In the genomic region with DNA sequence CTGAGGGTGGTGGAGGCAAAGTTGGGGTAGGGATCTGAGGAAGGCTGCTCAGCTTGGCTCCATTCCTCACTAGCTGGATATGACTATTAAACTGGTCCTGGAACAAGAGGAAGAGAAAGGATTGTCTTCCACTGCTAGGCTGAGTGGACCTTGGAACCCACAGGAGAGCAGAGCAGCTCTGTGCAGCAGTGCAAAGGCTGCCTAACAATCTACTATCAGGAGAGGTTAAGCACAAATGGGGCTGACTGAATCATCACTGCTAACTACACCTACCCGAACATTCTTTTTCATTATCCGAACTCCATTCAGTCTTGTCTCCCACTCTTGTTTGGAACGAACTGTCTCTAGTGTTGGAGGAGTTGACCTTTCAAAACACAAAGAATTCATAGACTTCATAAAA, we compare ENCODE assay signal across 25 mouse cellular contexts. TPM values are rescaled to one million over a fixed set of nuclear protein-coding genes. Genes with fewer than 3 reads are reported as not detected.
DNase-seq lines count a peak whose midpoint lies in the region; ATAC-seq and TF ChIP-seq lines count a peak whose summit lies in the region.
"Had no signal": no experiment of that assay in that cellular context is flagged by ENCODE, and none has a peak within 500 bp of the region (broad histone marks: within the 10 kb centered on the region; RNA-seq: fewer than 3 reads in every experiment).

No protein-coding gene starts in this region.

- peaks cover 18% of the 10 kb centered on the region for H3K36me3 ChIP-seq in liver, embryonic 16.5 days (ENCODE audit: control insufficient read depth, insufficient read depth)
- peaks cover 94% of the 10 kb centered on the region for H3K36me3 ChIP-seq in liver, embryonic 12.5 days
- peaks cover 23% of the 10 kb centered on the region for H3K36me3 ChIP-seq in midbrain, embryonic 11.5 days (ENCODE audit: control insufficient read depth, insufficient read depth, low read length)
- peaks cover 58% of the 10 kb centered on the region for H3K36me3 ChIP-seq in midbrain, embryonic 15.5 days (replicated peaks)
- peaks cover 69% of the 10 kb centered on the region for H3K36me3 ChIP-seq in intestine, postnatal 0 days (ENCODE audit: control insufficient read depth, insufficient read depth)

- H3K27me3 ChIP-seq in liver, embryonic 16.5 days (ENCODE audit: control insufficient read depth, insufficient read depth, low read depth, low read length) = no peaks in the 10 kb centered on the region
- no peaks in the 10 kb centered on the region for H3K27me3 ChIP-seq in liver, embryonic 12.5 days (replicated peaks)
- H3K27me3 ChIP-seq in midbrain, embryonic 11.5 days (ENCODE audit: control insufficient read depth, insufficient read depth, low read length) = no peaks in the 10 kb centered on the region
- no peaks in the 10 kb centered on the region for H3K27me3 ChIP-seq in midbrain, embryonic 15.5 days (replicated peaks)
- H3K27me3 ChIP-seq in intestine, postnatal 0 days (replicated peaks; ENCODE audit: control insufficient read depth, insufficient read depth, low read length) = no peaks in the 10 kb centered on the region
- H3K27me3 ChIP-seq: CH12.LX; embryonic facial prominence, embryonic 12.5 days; Patski had no signal

- 74% methylated on average over 3 of the region's 3 CpGs for WGBS in liver, embryonic 16.5 days (ENCODE audit: insufficient replicate concordance)
- 80% methylated on average over 3 of the region's 3 CpGs for WGBS in liver, embryonic 12.5 days (ENCODE audit: insufficient replicate concordance)
- 97% methylated on average over 3 of the region's 3 CpGs for WGBS in midbrain, embryonic 11.5 days
- WGBS in midbrain, embryonic 15.5 days = 95% methylated on average over 3 of the region's 3 CpGs
- WGBS in intestine, postnatal 0 days = 74% methylated on average over 3 of the region's 3 CpGs

- no peaks in the 10 kb centered on the region; the same call in none of the 2 replicates for H3K4me1 ChIP-seq in liver, embryonic 16.5 days (ENCODE audit: control insufficient read depth, low read depth, low read length)
- H3K4me1 ChIP-seq in liver, embryonic 12.5 days = no peaks in the 10 kb centered on the region
- no peaks in the 10 kb centered on the region for H3K4me1 ChIP-seq in midbrain, embryonic 11.5 days (ENCODE audit: control insufficient read depth, insufficient read depth, low read length)
- no peaks in the 10 kb centered on the region for H3K4me1 ChIP-seq in midbrain, embryonic 15.5 days
- no peaks in the 10 kb centered on the region for H3K4me1 ChIP-seq in intestine, postnatal 0 days (replicated peaks; ENCODE audit: control insufficient read depth, insufficient read depth, low read length)
- H3K4me1 ChIP-seq: embryonic facial prominence, embryonic 10.5 days; embryonic facial prominence, embryonic 12.5 days had no signal

- peak; percentile 35; the same call in 1 of the 2 replicates for ATAC-seq in liver, embryonic 16.5 days (ENCODE audit: low read depth)
- no peak for ATAC-seq in liver, embryonic 12.5 days
- no peak for ATAC-seq in midbrain, embryonic 11.5 days (ENCODE audit: low FRiP score)
- no peak for ATAC-seq in midbrain, embryonic 15.5 days (replicated peaks)
- peak; percentile 59 for ATAC-seq in intestine, postnatal 0 days
- ATAC-seq: activated CD4-positive, CD25-positive, alpha-beta regulatory T cell, adult 4 months; CD4-positive, CD25-positive, alpha-beta regulatory T cell, adult 4 months; forebrain, embryonic 14.5 days; Patski had no signal

- DNase-seq in midbrain, embryonic 11.5 days (ENCODE audit: low spot score, missing footprints) = peak; percentile 59
- DNase-seq in yolk sac, embryonic 10.5 days (ENCODE audit: low spot score) = peak; percentile 43
- DNase-seq in right cerebral cortex, adult 2 months (ENCODE audit: low spot score in 2 of 2) = no peak
- no peak for DNase-seq in heart, adult 11 months
- DNase-seq: adrenal gland, adult 8-10 months; adrenal gland, postnatal 14 days; adrenal gland, postnatal 36 days; B cell, adult 2 months; cerebellum, adult 11-12 months; cerebellum, adult 2 months; cerebellum, adult 9-10 months; cerebellum, postnatal 10 days; cerebellum, postnatal 25 days had no signal

- TF ChIP-seq CTCF in intestine, postnatal 0 days (IDR thresholded peaks at IDR 0.05; ENCODE audit: low read depth) = no peak

- no peak overlapping the region for H3K9ac ChIP-seq in liver, embryonic 16.5 days (ENCODE audit: low read depth, low read length)
- no peak overlapping the region for H3K9ac ChIP-seq in liver, embryonic 12.5 days
- H3K9ac ChIP-seq in midbrain, embryonic 11.5 days (ENCODE audit: low read length) = no peak overlapping the region
- H3K9ac ChIP-seq in midbrain, embryonic 15.5 days = no peak overlapping the region
- H3K9ac ChIP-seq in intestine, postnatal 0 days (ENCODE audit: low read depth, low read length) = no peak overlapping the region
- H3K9ac ChIP-seq: embryonic facial prominence, embryonic 12.5 days had no signal

- H3K4me2 ChIP-seq in liver, embryonic 16.5 days (ENCODE audit: low read depth, low read length) = no peak overlapping the region
- H3K4me2 ChIP-seq in liver, embryonic 12.5 days = no peak overlapping the region
- no peak overlapping the region for H3K4me2 ChIP-seq in midbrain, embryonic 11.5 days
- H3K4me2 ChIP-seq in midbrain, embryonic 15.5 days = no peak overlapping the region
- no peak overlapping the region for H3K4me2 ChIP-seq in intestine, postnatal 0 days (replicated peaks; ENCODE audit: low read depth)
- H3K4me2 ChIP-seq: embryonic facial prominence, embryonic 12.5 days had no signal

- no peaks in the 10 kb centered on the region for H3K9me3 ChIP-seq in liver, embryonic 16.5 days (replicated peaks; ENCODE audit: control insufficient read depth, low read length)
- no peaks in the 10 kb centered on the region for H3K9me3 ChIP-seq in liver, embryonic 12.5 days (replicated peaks)
- no peaks in the 10 kb centered on the region for H3K9me3 ChIP-seq in midbrain, embryonic 11.5 days (ENCODE audit: control insufficient read depth, low read length)
- H3K9me3 ChIP-seq in midbrain, embryonic 15.5 days = no peaks in the 10 kb centered on the region
- H3K9me3 ChIP-seq in intestine, postnatal 0 days (ENCODE audit: control insufficient read depth) = no peaks in the 10 kb centered on the region
- H3K9me3 ChIP-seq: embryonic facial prominence, embryonic 10.5 days; embryonic facial prominence, embryonic 12.5 days; G1E had no signal

- no peak overlapping the region for H3K27ac ChIP-seq in liver, embryonic 16.5 days (ENCODE audit: low read length)
- H3K27ac ChIP-seq in liver, embryonic 12.5 days = no peak overlapping the region
- H3K27ac ChIP-seq in midbrain, embryonic 11.5 days (ENCODE audit: low read depth, low read length) = no peak overlapping the region
- H3K27ac ChIP-seq in midbrain, embryonic 15.5 days = no peak overlapping the region
- no peak overlapping the region; the same call in none of the 2 replicates for H3K27ac ChIP-seq in intestine, postnatal 0 days (ENCODE audit: low read depth, low read length)
- H3K27ac ChIP-seq: embryonic facial prominence, embryonic 10.5 days; embryonic facial prominence, embryonic 12.5 days had no signal

- H3K4me3 ChIP-seq in liver, embryonic 16.5 days (ENCODE audit: low read depth, low read length) = no peak overlapping the region
- no peak overlapping the region for H3K4me3 ChIP-seq in liver, embryonic 12.5 days
- no peak overlapping the region for H3K4me3 ChIP-seq in midbrain, embryonic 11.5 days (ENCODE audit: low read depth, low read length)
- H3K4me3 ChIP-seq in midbrain, embryonic 15.5 days = no peak overlapping the region
- no peak overlapping the region for H3K4me3 ChIP-seq in intestine, postnatal 0 days (ENCODE audit: low read depth, low read length)
- H3K4me3 ChIP-seq: embryonic facial prominence, embryonic 10.5 days; embryonic facial prominence, embryonic 12.5 days had no signal

RNA-seq across cellular contexts. Expression of a gene that starts 30.8 kb away (rescaled TPM):
- polyA plus RNA-seq in liver, embryonic 16.5 days (2015; fragmentation: Nextera tagmentation; extraction: Ambion mirVana) = 7.4 and 9.3 TPM in 2 replicates
- 9.0 and 9.4 TPM in 2 replicates for polyA plus RNA-seq in liver, embryonic 12.5 days (2016; fragmentation: Nextera tagmentation; extraction: Ambion mirVana)
- 26.9 and 27.1 TPM in 2 replicates for polyA plus RNA-seq in midbrain, embryonic 11.5 days (2014; fragmentation: Nextera tagmentation; extraction: Ambion mirVana)
- 56.5 and 58.0 TPM in 2 replicates for polyA plus RNA-seq in midbrain, embryonic 15.5 days (2015; fragmentation: Nextera tagmentation; extraction: Ambion mirVana)
- polyA plus RNA-seq in intestine, postnatal 0 days (2015; fragmentation: Nextera tagmentation; extraction: Ambion mirVana) = 10.1 and 10.7 TPM in 2 replicates

RNA-seq across cellular contexts. Expression of a gene that starts 37.1 kb away (rescaled TPM):
- polyA plus RNA-seq in liver, embryonic 16.5 days (2015; fragmentation: Nextera tagmentation; extraction: Ambion mirVana) = 7.2 and 8.4 TPM in 2 replicates
- polyA plus RNA-seq in liver, embryonic 12.5 days (2016; fragmentation: Nextera tagmentation; extraction: Ambion mirVana) = 9.8 and 10.6 TPM in 2 replicates
- 11.1 and 14.4 TPM in 2 replicates for polyA plus RNA-seq in midbrain, embryonic 11.5 days (2014; fragmentation: Nextera tagmentation; extraction: Ambion mirVana)
- 26.0 and 27.5 TPM in 2 replicates for polyA plus RNA-seq in midbrain, embryonic 15.5 days (2015; fragmentation: Nextera tagmentation; extraction: Ambion mirVana)
- 16.9 and 17.3 TPM in 2 replicates for polyA plus RNA-seq in intestine, postnatal 0 days (2015; fragmentation: Nextera tagmentation; extraction: Ambion mirVana)

RNA-seq across cellular contexts. Expression of a gene that starts 37.5 kb away (rescaled TPM):
- polyA plus RNA-seq in liver, embryonic 16.5 days (2015; fragmentation: Nextera tagmentation; extraction: Ambion mirVana) = 15.0 and 16.0 TPM in 2 replicates
- polyA plus RNA-seq in liver, embryonic 12.5 days (2016; fragmentation: Nextera tagmentation; extraction: Ambion mirVana) = 17.5 and 24.0 TPM in 2 replicates
- polyA plus RNA-seq in midbrain, embryonic 11.5 days (2014; fragmentation: Nextera tagmentation; extraction: Ambion mirVana) = 73.4 and 81.8 TPM in 2 replicates
- polyA plus RNA-seq in midbrain, embryonic 15.5 days (2015; fragmentation: Nextera tagmentation; extraction: Ambion mirVana) = 106 and 112 TPM in 2 replicates
- 21.5 and 27.6 TPM in 2 replicates for polyA plus RNA-seq in intestine, postnatal 0 days (2015; fragmentation: Nextera tagmentation; extraction: Ambion mirVana)

RNA-seq across cellular contexts. Expression of a gene that starts 40.7 kb away (rescaled TPM):
- 5.3 and 5.4 TPM in 2 replicates for polyA plus RNA-seq in liver, embryonic 16.5 days (2015; fragmentation: Nextera tagmentation; extraction: Ambion mirVana)
- 6.2 and 8.2 TPM in 2 replicates for polyA plus RNA-seq in liver, embryonic 12.5 days (2016; fragmentation: Nextera tagmentation; extraction: Ambion mirVana)
- polyA plus RNA-seq in midbrain, embryonic 11.5 days (2014; fragmentation: Nextera tagmentation; extraction: Ambion mirVana) = 12.6 and 14.5 TPM in 2 replicates
- 13.5 and 15.9 TPM in 2 replicates for polyA plus RNA-seq in midbrain, embryonic 15.5 days (2015; fragmentation: Nextera tagmentation; extraction: Ambion mirVana)
- 12.4 and 15.5 TPM in 2 replicates for polyA plus RNA-seq in intestine, postnatal 0 days (2015; fragmentation: Nextera tagmentation; extraction: Ambion mirVana)

Comparison
In these comparisons a context has a peak if more than half of its experiments do, and no peak if none do; other contexts are left out.
1. ATAC-seq: peak in liver, embryonic 16.5 days (single experiment) and intestine, postnatal 0 days (single experiment); none in liver, embryonic 12.5 days (single experiment), midbrain, embryonic 11.5 days (single experiment) and midbrain, embryonic 15.5 days (single experiment).
2. DNase-seq: peak in midbrain, embryonic 11.5 days (single experiment) and yolk sac, embryonic 10.5 days (single experiment); none in right cerebral cortex, adult 2 months (0 of 2) and heart, adult 11 months (single experiment).